Mouse (Mus musculus) cerebellum, postnatal 4 days (tissue): ENCODE data around the gene Naa80.

ENCODE experiments used
- DNase-seq, 2 experiments: peaks; one replicate each; pipeline ENCODE4 v3.0.0; 2022; ENCODE audit warnings: low spot score in 2 of 2, mixed read lengths in 1 of 2

Naa80 gene

GRCm38 (mm10) chr9:107618778-107619545 lies 40.3 kb downstream of the Naa80 start:
- no peak for DNase-seq

DNA sequence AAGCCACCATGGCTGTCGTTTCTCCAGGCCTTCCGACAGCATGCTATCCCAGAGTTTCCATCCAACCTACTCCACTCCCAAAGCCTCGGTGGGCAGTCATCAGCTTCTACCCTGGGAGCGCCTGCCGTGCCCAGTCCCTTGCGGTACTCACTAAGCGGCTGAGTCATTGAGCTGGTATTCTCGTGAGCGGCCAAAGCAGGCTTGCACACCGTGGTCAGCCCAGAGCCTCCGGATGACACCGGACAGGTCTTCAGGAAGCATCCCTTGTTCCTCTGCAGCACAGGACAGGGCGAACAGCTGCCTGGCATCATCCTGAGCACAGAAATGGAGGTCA lies 40.8 kb downstream of the Naa80 start:
- no peak for DNase-seq

DNA sequence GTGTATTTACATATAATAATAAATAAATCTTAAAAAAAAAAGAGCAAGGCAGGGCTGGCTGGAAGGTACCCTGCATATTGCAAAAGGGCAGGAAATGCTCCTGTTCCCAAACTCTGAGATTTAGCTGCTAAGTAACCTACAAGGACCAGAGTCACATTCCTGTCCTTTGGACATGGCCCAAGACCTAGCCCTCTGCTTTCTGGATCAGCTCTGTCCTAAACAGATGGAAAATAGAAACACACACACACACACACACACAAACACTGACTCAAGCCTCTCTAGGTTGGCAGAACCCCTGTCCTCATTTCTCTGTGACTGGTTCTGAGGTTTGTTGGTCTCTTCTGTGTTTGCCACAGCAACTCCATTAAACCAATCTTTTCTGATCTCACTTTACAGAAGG lies 42.3 kb downstream of the Naa80 start:
- no peak for DNase-seq

DNA sequence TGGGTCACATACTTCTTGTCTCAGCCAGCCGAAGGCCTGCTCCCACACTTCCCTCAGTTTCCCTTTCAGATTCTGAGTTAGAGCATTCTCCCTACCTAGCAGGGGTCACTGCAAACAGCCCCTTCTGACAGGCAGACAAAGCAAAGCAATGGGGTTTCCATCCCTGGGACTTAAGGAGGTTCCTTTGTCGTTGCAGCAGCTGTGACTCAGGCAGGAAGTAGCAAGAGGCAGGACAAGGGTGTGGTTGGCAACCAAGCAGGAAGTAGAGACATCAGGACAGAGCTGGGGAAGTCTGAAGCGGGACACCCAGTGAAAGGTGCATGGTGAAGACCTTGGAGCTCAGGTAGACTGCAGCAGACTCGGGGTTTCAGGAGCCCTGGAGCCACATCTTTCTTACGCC lies 45.9 kb downstream of the Naa80 start:
- DNase-seq, result no peak

- DNase-seq, result no peak
Measured at GRCm38 (mm10) chr9:107624951-107625350, 46.3 kb downstream of the Naa80 start.

DNA sequence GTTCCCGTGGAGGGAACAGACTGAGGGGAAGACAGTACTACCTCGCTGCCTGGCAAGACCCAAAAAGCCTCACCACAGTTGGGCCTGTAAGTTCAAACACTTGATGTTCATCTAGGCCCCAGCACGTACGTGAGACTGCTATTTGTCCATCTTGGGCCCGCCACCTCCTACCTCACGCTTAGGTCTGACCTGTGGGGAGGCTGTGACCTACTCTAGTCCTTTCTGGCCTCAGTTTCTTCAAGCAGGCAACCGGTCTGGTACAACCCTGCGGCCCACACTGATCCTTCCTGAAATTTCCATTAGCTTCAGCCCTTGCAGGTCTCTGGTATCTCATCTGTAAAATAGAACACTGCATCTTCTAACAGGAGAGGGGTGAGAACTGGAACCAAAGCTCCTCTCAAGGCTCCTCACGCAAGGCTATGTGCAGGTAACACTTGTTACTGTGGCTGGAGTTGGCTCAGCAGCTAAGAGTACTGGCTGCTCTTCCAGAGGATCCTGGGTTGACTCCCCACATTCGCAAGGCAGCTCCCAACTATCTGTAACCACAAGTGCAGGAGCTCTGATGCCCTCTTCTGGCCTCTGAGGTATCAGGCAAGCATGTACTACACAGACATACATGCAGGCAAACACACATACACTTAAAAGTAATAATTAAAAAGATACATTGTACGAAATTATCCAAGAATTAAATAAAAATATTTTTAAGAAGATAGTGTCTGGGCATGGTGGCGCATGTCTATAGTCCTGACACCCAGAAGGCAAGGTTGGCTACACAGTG lies 46.9 kb downstream of the Naa80 start:
- DNase-seq, result no peak

GRCm38 (mm10) chr9:107626158-107626843 lies 47.6 kb downstream of the Naa80 start:
- no peak for DNase-seq

DNA sequence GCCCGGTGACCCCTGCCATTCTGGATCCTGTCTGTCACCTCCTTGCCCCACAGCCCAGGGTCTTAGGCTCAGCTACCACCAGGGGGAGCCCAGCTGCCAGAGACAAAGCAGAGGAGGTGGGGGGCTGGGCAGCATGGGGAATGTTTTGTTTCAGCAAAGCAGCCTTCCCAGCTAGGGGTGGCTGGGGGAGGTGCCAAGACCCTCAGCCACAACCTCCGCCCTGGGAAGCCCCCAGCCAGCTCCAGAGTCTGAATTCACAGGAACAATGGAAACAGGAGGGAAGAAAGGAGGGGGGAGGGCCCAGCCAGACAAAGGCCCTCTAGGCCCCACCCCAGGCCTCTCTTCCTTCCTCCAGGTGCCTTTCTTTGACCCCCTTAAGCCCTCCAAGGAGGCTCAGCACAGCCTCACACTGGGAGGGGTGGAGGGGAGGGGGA lies 48.2 kb downstream of the Naa80 start:
- DNase-seq, result peak; percentile 78 to 90

- no peak for DNase-seq
Measured at GRCm38 (mm10) chr9:107627387-107628255, 48.9 kb downstream of the Naa80 start.

GRCm38 (mm10) chr9:107628721-107629410 lies 50.2 kb downstream of the Naa80 start:
- DNase-seq, result no peak

- no peak for DNase-seq
Measured at GRCm38 (mm10) chr9:107629411-107629730, 50.7 kb downstream of the Naa80 start.

DNA sequence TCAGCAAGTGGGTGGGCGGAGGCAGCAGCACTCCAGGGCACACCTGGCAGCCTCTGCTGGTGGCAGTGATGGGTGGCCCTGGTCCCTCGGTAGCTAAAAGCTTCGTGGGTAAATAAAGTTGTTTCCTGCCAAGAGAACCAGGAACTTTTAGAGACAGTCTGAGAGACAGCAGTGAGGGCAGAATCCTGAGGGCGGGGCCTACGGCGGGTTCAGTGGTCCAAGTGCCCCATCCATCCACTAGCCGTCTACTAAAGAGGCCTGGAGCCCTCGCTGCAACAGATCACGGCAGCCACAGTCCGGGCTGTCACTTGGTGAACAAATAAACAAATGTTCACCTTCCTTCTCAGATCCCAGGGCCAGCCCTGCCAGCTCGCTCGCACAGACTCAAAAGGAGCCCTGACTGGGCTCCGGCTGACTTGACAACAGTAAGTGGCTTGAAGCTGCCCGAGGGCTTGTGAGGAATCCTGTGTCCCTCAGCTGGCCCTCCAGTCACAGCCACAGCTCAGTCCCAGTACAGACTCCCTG lies 51.3 kb downstream of the Naa80 start:
- DNase-seq, result no peak

DNA sequence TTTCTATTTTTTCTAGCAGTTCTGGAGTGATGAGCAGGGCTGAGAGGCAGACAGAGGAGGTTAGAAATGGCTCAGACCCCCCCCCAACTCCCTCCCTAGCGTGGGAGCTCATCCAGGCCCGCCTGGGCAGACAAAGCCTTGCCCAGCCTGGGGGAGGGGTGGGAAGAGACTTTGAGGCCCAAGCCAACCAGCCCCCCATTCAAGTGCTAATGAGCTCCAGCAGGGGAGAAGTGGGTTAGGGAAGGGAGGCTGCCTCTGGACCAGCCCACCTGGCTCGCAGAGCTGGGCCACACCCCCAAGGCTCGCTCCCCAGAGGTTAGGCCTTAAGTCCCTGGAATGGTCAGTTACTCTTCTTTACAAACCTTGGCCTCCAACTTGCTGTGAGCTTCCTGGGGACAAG lies 51.9 kb downstream of the Naa80 start:
- peak in 1 of 2 experiments; percentile 64 for DNase-seq

DNA sequence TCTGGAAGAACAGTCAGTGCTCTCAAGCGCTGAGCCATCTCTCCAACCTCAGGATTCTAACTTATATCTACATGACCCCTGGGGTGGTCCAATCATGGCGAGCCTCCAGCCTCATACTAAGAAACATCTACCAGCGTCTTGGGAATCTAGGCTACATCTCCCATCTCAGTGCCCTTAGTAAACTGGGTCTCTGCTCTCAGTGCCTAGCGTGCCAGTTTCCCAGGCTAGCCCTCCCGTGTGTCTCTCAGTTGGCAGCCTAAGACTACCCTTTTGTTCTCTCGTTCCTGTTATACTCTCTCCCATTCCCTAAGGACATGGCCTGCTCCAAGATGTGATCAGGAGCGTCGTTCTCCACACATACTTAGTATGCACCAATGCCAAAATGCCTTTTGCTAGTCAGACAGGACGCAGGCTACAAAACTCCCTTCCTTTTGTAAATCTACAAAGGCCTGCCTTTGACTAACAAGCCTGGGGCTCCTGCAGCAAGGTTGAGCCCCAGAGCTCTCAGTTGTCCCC lies 52.7 kb downstream of the Naa80 start:
- DNase-seq, result no peak

DNA sequence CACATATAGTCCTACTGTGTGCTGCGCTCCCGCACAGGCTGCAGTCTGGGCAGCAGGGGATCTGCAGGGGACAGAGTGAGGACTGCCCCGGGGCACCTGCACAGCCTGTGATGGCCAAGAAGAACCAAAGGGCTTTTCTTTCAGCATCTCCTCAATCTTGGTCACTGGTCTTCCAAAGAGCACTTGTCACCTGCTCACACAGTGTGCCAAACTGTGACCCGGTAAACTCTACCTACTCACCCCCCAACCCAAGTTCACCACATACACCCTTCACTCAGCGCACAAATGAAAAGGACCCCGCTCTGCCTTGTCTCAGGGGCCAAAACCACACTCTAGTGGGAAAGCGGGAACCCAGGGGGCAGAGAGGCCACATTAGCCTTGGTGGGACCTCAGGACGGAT lies 53.2 kb downstream of the Naa80 start:
- no peak for DNase-seq

- DNase-seq, result peak in 1 of 2 experiments; percentile 50
Measured at GRCm38 (mm10) chr9:107632478-107632877, 53.8 kb downstream of the Naa80 start.

GRCm38 (mm10) chr9:107633091-107633660 lies 54.5 kb downstream of the Naa80 start:
- peak; percentile 51 to 59 for DNase-seq
